Mouse (Mus musculus): ENCODE results near the gene Fndc1.

DNA sequence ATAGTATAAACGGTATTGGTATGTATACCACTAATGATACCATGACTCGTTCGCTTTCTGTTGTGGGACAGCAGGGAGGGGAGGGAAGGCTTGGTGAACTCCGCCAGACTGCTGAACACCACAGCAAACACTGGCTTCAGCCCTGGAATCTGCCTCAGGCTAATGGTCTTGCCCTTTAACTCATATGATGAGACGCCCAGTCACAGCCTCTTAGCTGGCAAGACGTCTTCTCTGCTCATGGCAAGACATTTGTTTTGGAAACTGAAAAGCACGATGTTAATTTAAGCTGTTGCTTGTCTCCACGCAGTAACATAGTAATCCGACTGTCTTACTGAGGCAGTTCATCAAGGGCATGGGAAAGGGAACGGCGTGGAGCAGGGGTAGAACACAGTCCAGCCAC lies 72.1 kb downstream of the Fndc1 start:
- TF ChIP-seq POLR2A (IDR thresholded peaks at IDR 0.05; ENCODE audit: low read depth, low read length) (no peak), CTCF (conservative IDR thresholded peaks at IDR 0.05; ENCODE audit: insufficient read depth, insufficient read length, low read depth, low read length) (no peak)
